Mouse (Mus musculus) cerebellum, adult 11-12 months (tissue): ENCODE results near the gene Spryd3.
"Not testable (repeated sequence)": the region's sequence is repeated elsewhere in the genome, so short reads cannot be mapped to it uniquely, and the experiment has no call there.

ENCODE experiments used
- DNase-seq: peaks from one replicate; pipeline ENCODE4 v3.0.0; 2022

Gene Spryd3

DNA sequence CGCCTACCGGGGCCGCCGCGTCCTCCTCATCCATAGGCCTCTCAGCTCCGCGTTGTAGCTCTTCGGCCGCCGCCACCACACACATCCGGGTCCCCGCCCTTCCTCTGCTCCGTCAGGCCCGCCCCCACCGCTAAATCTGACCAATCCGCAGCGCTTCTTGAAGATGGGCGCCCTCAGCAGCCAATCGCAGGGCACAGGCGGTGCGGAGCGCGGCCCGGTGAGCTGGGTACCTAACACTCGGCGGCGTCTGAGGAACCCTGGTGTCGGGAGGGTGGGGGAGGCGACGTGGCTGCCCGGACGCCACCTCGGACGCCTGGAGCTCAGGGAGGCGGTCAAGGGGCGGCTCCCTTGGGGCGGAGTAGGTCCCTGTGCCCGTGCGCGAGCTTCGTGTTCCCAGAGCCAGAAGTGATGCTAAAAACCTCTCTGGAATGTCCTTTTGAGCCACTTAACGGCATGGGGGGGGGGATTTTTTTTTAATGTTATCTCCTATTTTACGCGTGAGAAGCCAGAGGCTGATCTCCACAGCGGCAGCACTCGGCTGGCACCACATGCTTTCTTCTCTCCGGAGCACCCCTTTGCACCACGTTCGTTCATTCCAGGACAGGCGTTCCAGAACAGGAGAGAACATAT is at the start of gene Spryd3:
Spryd3 (minus strand) TSS at position 106 of the 630 bp plus-strand sequence.
- DNase-seq, result peak; percentile 97

- no peak for DNase-seq
Measured at GRCm38 (mm10) chr15:102183076-102183475, 47.0 kb upstream of the Spryd3 start.

GRCm38 (mm10) chr15:102179924-102180323 is 43.9 kb upstream of the Spryd3 start:
- no peak for DNase-seq

GRCm38 (mm10) chr15:102179106-102179505 is 43.1 kb upstream of the Spryd3 start:
- DNase-seq, result no peak

GRCm38 (mm10) chr15:102178279-102178678 is 42.2 kb upstream of the Spryd3 start:
- DNase-seq, result peak; percentile 76

DNA sequence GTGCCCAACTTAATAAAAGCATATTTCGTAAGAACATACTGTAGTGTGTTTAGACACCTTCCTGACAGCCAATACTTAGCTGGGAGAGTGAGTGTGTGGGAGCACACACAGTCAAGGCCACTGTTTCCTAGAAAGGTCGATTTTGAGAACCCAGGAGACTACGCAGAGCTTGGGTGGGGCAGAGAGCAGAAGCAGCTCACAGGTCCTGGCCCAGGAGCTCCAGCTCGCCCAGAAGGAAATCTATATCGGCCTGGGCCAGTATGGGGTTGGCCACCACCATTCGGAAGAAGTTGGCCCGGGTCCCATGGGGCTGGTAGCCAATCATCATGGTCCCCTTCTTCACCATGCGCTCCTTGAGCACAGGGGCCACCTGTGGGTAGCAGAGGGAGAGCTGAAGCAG is 41.4 kb upstream of the Spryd3 start:
- DNase-seq, result no peak

GRCm38 (mm10) chr15:102176571-102177316 is 40.7 kb upstream of the Spryd3 start:
- DNase-seq, result no peak

DNA sequence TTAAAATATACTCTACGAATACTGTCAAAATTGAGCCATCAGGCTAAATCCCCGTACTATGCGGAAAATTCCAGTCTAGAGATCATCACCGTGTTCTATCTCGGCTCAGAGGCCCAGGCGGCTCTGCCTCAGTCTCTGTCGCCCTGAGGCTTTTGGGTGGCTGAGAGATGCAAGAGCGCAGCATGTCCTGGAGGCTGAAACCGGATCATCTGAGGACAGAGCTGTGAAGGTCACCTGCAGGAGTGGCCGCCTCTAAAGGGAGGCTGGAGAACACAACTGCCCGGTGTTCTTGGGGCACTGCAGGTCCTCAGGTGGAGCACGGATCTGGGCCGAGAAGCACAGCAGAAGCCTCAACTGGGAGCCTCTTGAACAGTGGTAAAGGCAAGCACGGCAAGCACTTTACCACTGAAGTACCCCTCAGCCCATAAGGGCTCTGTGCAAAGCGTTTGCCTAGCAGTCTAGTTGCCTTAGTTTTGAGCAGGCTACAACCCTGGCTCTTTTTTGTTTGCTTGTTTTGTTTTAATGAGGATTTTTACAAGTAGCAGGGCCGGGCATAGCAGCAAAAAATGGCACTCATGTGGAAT is 39.8 kb upstream of the Spryd3 start:
- no peak for DNase-seq

DNA sequence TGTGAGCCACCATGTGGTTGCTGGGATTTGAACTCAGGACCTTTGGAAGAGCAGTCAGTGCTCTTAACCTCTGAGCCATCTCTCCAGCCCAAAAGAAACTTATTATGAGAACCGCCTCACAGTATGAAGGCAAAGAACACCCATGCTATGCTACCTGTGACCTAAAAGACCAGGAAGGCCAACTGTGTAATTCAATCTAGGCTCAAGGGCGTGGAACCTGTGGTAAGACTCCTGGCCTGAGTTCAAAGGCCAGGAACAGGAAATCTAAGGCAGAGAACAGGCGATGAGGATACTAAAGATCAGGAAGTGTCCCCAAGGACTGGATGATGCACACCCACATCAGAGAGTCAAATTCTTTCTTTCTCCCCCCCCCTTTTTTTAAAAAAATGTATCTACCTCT is 37.5 kb upstream of the Spryd3 start:
- no peak for DNase-seq

GRCm38 (mm10) chr15:102169064-102169463 is 33.0 kb upstream of the Spryd3 start:
- DNase-seq, result no peak

DNA sequence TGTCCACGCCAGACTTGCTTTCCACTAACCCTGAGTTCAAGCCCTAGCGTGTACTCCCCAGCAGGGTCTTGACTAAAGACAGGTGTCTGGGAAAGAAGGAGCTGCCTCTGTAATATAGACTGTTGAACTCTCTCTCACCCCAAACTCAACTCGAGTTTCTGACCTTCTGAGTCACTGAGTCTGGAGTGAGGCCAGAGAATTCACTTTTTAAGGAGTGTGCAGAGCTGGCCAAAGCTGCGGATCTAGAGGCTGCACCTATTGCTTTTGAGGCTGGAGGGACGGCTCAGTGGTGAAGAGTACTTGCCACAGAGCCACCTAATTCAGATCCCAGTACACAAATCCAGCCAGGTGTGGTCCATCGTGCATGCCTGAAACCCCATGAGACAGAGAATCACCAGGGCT is 31.6 kb upstream of the Spryd3 start:
- no peak for DNase-seq

GRCm38 (mm10) chr15:102165468-102166100 is 29.6 kb upstream of the Spryd3 start:
- DNase-seq, result no peak

- DNase-seq, result no peak
Measured at GRCm38 (mm10) chr15:102163900-102164693, 28.1 kb upstream of the Spryd3 start.

GRCm38 (mm10) chr15:102160415-102161060 is 24.5 kb upstream of the Spryd3 start:
- DNase-seq, result no peak

GRCm38 (mm10) chr15:102156836-102157235 is 20.8 kb upstream of the Spryd3 start:
- no peak for DNase-seq

- not testable (repeated sequence) for DNase-seq
Measured at GRCm38 (mm10) chr15:102155006-102155405, 19.0 kb upstream of the Spryd3 start.

GRCm38 (mm10) chr15:102152646-102153045 is 16.6 kb upstream of the Spryd3 start:
- DNase-seq, result no peak

DNA sequence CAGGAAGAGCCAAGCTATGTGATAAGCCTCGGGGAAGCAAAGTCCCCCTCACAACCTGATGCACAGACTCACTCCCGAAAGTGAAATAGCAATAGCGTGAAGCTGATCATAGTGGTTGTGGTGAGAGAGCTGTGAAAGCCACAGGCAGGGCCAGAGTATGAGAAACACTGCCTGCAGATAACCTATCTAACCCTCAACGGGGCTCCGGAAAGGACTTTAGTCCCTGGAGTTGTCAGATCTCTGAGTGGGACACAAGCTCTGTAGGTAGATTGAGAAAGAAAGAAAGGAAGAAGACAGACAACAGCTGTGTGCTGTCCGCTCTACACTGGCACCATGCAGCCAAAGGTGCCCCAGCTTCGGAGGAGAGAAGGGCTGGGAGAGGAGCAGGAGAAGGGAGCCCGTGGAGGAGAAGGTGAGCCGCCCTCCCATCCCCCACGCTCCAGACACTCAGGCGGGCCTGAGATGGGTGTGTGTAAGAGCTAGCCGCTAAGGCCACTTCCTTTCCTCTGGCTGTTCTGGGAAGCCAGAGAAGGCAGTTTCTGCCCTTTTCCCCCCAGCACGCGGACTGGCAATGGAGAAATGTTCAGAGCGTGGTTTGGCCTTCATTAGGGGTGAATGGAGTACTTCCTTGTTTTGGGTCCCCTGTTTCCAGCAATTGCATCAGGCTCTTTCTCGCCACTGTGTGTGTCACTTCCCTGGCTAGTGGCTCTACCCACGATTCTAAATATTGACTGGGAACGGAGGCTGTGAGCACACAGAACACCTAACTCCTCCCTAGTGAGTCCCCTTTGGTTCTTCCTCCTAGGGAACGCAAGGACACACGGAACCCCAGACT is 14.5 kb upstream of the Spryd3 start, which contains the start of gene Soat2:
Soat2 (plus strand) TSS at position 226 of the 835 bp plus-strand sequence.
- no peak for DNase-seq

- no peak for DNase-seq
Measured at GRCm38 (mm10) chr15:102149561-102149960, 13.5 kb upstream of the Spryd3 start.

- no peak for DNase-seq
Measured at GRCm38 (mm10) chr15:102147674-102148402, 11.8 kb upstream of the Spryd3 start.
